Mouse (Mus musculus) brain, adult 2 months (tissue): ENCODE measurements around the gene Tango2.
A peak's percentile ranks its signal among the peaks of the same experiment; 100 is the strongest.

ENCODE experiments used
- DNase-seq: peaks from one replicate; pipeline ENCODE4 v3.0.0; 2011; ENCODE audit warnings: low read depth, low spot score

Gene Tango2

GRCm38 (mm10) chr16:18347931-18348600 lies at the start of gene Tango2, which contains the start of gene Arvcf:
Gene Tango2, minus strand, starts transcription at chr16:18348103.
Gene Arvcf, plus strand, starts transcription at chr16:18348182.
- DNase-seq, result peak; percentile 99

- no peak for DNase-seq
Observed at GRCm38 (mm10) chr16:18396791-18397621, 49.1 kb upstream of the Tango2 start.

- DNase-seq, result peak; percentile 96
Observed at GRCm38 (mm10) chr16:18396201-18396600, 48.3 kb upstream of the Tango2 start.

GRCm38 (mm10) chr16:18395620-18396036 lies 47.7 kb upstream of the Tango2 start:
- peak; percentile 58 for DNase-seq

- peak; percentile 68 for DNase-seq
Observed at GRCm38 (mm10) chr16:18394777-18395619, 47.1 kb upstream of the Tango2 start.

- DNase-seq, result no peak
Observed at GRCm38 (mm10) chr16:18394056-18394455, 46.2 kb upstream of the Tango2 start.

GRCm38 (mm10) chr16:18393595-18393994 lies 45.7 kb upstream of the Tango2 start:
- no peak for DNase-seq

- peak; percentile 88 for DNase-seq
Observed at GRCm38 (mm10) chr16:18392469-18393426, 44.8 kb upstream of the Tango2 start.

- DNase-seq, result no peak
Observed at GRCm38 (mm10) chr16:18391728-18392127, 43.8 kb upstream of the Tango2 start.

- no peak for DNase-seq
Observed at GRCm38 (mm10) chr16:18391127-18391526, 43.2 kb upstream of the Tango2 start.

GRCm38 (mm10) chr16:18390399-18390798 lies 42.5 kb upstream of the Tango2 start:
- DNase-seq, result no peak

GRCm38 (mm10) chr16:18388583-18389435 lies 40.9 kb upstream of the Tango2 start:
- DNase-seq, result no peak

GRCm38 (mm10) chr16:18387704-18388582 lies 40.0 kb upstream of the Tango2 start:
- no peak for DNase-seq

- no peak for DNase-seq
Observed at GRCm38 (mm10) chr16:18386972-18387371, 39.1 kb upstream of the Tango2 start.

GRCm38 (mm10) chr16:18386451-18386850 lies 38.5 kb upstream of the Tango2 start:
- peak; percentile 66 for DNase-seq

GRCm38 (mm10) chr16:18385411-18385810 lies 37.5 kb upstream of the Tango2 start:
- no peak for DNase-seq

GRCm38 (mm10) chr16:18384659-18385058 lies 36.8 kb upstream of the Tango2 start:
- no peak for DNase-seq

GRCm38 (mm10) chr16:18384211-18384610 lies 36.3 kb upstream of the Tango2 start:
- peak; percentile 33 for DNase-seq

GRCm38 (mm10) chr16:18383756-18384155 lies 35.9 kb upstream of the Tango2 start:
- no peak for DNase-seq
